Mouse (Mus musculus): ENCODE results near the gene Bag6. TPM values are rescaled to one million over a fixed set of nuclear protein-coding genes. Genes with fewer than 3 reads are reported as not detected.

The Bag6 gene
- total and polyA plus RNA-seq, 3 experiments = 140 to 252 (median 216) TPM

DNA sequence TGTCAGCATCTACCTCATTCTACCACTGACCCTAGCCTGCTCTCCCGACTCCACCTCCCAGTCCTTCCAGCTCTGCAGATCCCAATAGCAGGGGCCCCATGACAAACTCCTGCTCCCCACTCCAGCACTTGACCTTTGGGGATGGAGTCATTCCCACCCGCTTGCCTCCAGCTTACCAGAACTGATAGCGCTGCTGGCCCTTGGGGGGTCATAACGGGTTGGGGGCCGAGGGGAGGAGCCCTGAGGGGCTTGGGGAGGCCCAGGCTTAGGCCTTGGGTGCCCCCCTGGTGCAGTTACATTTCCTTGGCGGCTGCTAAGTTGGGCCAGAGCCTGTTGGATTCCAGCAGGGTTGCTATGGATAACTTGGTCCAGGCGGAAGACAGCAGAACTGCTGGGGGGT lies 19.6 kb downstream of the Bag6 start:
- no peak for TF ChIP-seq POLR2A (IDR thresholded peaks at IDR 0.05; ENCODE audit: insufficient read depth, low read depth, low read length)
- TF ChIP-seq CTCF (IDR thresholded peaks at IDR 0.05) = no peak
- TF ChIP-seq EP300 (IDR thresholded peaks at IDR 0.05; ENCODE audit: insufficient read depth, low read depth, low read length) = no peak

DNA sequence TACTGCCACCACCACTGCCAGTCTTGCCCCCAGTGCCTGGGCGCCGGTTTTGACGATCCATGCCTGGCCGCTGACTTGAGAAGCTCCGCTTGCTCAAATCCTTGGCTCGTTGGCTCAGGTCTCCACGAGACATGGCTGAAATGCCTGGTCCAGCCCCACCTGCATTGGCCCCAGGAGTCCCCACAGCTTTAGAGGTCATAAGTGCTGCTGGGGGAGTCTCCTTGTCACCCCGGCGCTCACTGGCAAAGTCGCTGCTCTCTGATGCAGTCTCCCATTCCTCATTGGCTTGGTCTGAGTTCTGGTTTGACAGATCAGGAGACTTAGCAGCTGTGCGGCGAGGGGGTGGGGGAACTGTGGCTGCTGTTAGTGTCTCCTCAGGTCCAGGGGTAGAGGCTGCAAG lies 20.5 kb downstream of the Bag6 start:
- intact Hi-C loops (cut with DNase I) = no loop called here
- Histone ChIP-seq H3K79me2 (replicated peaks; ENCODE audit: control insufficient read depth, insufficient read depth, low read length) (no peaks in the 10 kb centered on the region), H3K9ac (ENCODE audit: low read depth, low read length) (no peak overlapping the region), H3K4me3 (no peak overlapping the region), H3K36me3 (ENCODE audit: control insufficient read depth, insufficient read depth, low read length) (no peaks in the 10 kb centered on the region), H3K27me3 (ENCODE audit: control insufficient read depth, insufficient read depth, low read length) (no peaks in the 10 kb centered on the region), H3K27ac (no peak overlapping the region), H3K4me1 (ENCODE audit: control insufficient read depth, insufficient read depth, low read length) (no peaks in the 10 kb centered on the region)
- TF ChIP-seq CTCF (IDR thresholded peaks at IDR 0.05) = no peak
- TF ChIP-seq EP300 (IDR thresholded peaks at IDR 0.05; ENCODE audit: insufficient read depth, low read depth, low read length) = no peak
- no peak for TF ChIP-seq POLR2A (IDR thresholded peaks at IDR 0.05; ENCODE audit: insufficient read depth, low read depth, low read length)
- no peak for DNase-seq
- 79% methylated on average over 12 of the region's 12 CpGs for WGBS

More for the DNA sequence above, 19.6 kb downstream of the Bag6 start:
- no peak for DNase-seq
- no peak overlapping the region for H3K4me3 ChIP-seq
- H3K9ac ChIP-seq (ENCODE audit: low read depth, low read length) = no peak overlapping the region
- no peaks in the 10 kb centered on the region for H3K79me2 ChIP-seq (replicated peaks; ENCODE audit: control insufficient read depth, insufficient read depth, low read length)
- no peaks in the 10 kb centered on the region for H3K4me1 ChIP-seq (ENCODE audit: control insufficient read depth, insufficient read depth, low read length)
- WGBS = 73% methylated on average over 7 of the region's 7 CpGs
- H3K36me3 ChIP-seq (ENCODE audit: control insufficient read depth, insufficient read depth, low read length) = no peaks in the 10 kb centered on the region
- H3K27ac ChIP-seq = no peak overlapping the region
- H3K27me3 ChIP-seq (ENCODE audit: control insufficient read depth, insufficient read depth, low read length) = no peaks in the 10 kb centered on the region
- intact Hi-C loops (cut with DNase I) = no loop called here

DNA sequence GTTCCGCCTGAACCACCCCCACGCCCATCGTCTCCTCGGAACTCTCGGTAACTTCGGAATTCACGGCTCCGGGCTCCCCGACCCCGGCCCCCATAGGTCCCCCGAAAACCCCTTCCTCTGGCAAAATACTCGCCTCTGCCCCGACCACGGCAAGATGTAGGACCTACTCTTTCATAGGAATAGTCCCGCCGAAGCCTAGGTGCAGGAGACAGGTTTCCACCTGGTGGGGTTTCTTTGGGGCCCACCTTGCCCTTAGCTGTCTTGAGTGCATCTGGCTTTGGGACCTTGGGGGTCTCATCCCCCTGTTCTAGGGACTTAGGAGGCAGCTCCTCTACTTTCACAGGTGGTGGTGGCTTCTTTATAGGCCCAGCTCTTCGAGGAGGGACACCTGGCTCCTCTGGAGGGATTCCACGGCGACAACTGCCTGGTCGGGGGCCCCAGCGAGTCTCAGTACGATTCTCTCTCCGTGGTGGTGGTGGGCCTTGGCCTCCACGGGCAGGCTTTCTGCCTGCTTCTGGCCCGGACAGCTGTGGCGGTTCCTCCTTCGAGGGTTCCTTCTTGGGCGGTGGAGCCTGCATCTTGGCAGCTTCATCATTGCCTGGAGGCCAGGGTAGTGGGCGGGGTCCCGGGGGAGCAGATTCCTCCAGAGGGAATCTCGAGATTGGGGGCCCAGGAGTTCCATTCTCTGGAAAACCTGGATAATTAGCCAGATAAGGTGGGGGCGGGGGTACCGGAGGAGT lies 21.7 kb downstream of the Bag6 start:
- no peaks in the 10 kb centered on the region for H3K27me3 ChIP-seq (ENCODE audit: control insufficient read depth, insufficient read depth, low read length)
- H3K36me3 ChIP-seq (ENCODE audit: control insufficient read depth, insufficient read depth, low read length) = no peaks in the 10 kb centered on the region; the same call in 1 of the 2 replicates
- no peak overlapping the region for H3K9ac ChIP-seq (ENCODE audit: low read depth, low read length)
- H3K79me2 ChIP-seq (replicated peaks; ENCODE audit: control insufficient read depth, insufficient read depth, low read length) = peaks cover 6% of the 10 kb centered on the region; the same call in 1 of the 2 replicates
- intact Hi-C loops (cut with DNase I) = no loop called here
- no peak overlapping the region for H3K27ac ChIP-seq
- peaks cover 2% of the 10 kb centered on the region for H3K4me1 ChIP-seq (ENCODE audit: control insufficient read depth, insufficient read depth, low read length)
- DNase-seq = no peak
- TF ChIP-seq POLR2A (IDR thresholded peaks at IDR 0.05; ENCODE audit: insufficient read depth, low read depth, low read length) (no peak), EP300 (IDR thresholded peaks at IDR 0.05; ENCODE audit: insufficient read depth, low read depth, low read length) (no peak), CTCF (IDR thresholded peaks at IDR 0.05) (no peak)
- WGBS = 80% methylated on average over 33 of the region's 33 CpGs
- H3K4me3 ChIP-seq = no peak overlapping the region

DNA sequence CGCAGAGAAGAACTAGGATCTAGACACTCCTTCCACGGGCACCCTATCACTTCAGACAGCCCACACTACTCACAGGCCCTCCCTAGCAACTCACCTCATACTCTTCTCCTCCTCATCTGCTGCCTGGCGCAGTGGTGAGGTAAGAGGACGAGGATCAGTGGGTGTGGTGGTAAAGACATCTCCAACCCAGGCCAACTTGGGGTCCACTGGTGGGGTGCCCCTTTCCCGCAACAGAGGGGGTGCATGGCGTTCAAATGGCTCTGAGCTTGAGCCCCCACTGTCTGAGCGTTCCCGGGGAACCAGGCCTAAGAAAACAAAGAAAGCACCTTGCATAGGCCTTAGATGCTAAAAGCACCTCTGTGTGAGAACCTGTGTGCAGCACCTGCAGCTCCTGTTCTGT lies 22.3 kb downstream of the Bag6 start:
- peaks cover 6% of the 10 kb centered on the region; the same call in 1 of the 2 replicates for H3K79me2 ChIP-seq (replicated peaks; ENCODE audit: control insufficient read depth, insufficient read depth, low read length)
- H3K36me3 ChIP-seq (ENCODE audit: control insufficient read depth, insufficient read depth, low read length) = peaks cover 4% of the 10 kb centered on the region
- H3K27ac ChIP-seq = no peak overlapping the region
- peaks cover 5% of the 10 kb centered on the region for H3K4me1 ChIP-seq (ENCODE audit: control insufficient read depth, insufficient read depth, low read length)
- H3K9ac ChIP-seq (ENCODE audit: low read depth, low read length) = no peak overlapping the region
- H3K4me3 ChIP-seq = no peak overlapping the region
- no peak for TF ChIP-seq EP300 (IDR thresholded peaks at IDR 0.05; ENCODE audit: insufficient read depth, low read depth, low read length)
- TF ChIP-seq POLR2A (IDR thresholded peaks at IDR 0.05; ENCODE audit: insufficient read depth, low read depth, low read length) = no peak
- TF ChIP-seq CTCF (IDR thresholded peaks at IDR 0.05) = no peak
- DNase-seq = no peak
- intact Hi-C loops (cut with DNase I) = no loop called here
- 86% methylated on average over 8 of the region's 8 CpGs for WGBS
- H3K27me3 ChIP-seq (ENCODE audit: control insufficient read depth, insufficient read depth, low read length) = no peaks in the 10 kb centered on the region

DNA sequence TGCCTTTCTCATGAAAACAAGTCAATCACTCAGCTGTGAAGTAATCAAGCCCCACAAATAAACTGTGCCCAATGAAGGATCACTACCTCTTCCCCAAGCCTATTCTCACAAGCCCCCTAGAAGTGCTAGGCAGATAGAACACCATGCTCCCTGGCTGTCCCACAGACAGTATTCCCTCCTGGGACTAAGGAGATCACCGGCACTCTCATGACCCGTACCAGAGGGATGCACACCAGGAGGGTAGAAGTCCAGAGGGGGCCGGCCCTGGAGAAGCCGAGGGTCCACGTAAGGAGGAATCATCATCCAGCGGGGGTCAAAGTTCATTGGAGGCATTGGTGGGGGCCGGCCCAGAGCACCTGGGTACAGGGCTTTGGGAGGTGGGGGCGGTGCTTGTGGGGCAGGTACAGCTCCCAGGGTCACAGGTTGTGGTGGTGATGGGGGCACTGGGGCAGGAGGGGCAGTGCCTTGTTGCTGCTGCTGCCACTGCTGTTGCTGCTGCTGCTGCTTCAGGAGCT lies 22.7 kb downstream of the Bag6 start:
- intact Hi-C loops (cut with DNase I) = no loop called here
- WGBS = 92% methylated on average over 8 of the region's 8 CpGs
- peaks cover 8% of the 10 kb centered on the region for H3K36me3 ChIP-seq (ENCODE audit: control insufficient read depth, insufficient read depth, low read length)
- no peaks in the 10 kb centered on the region for H3K27me3 ChIP-seq (ENCODE audit: control insufficient read depth, insufficient read depth, low read length)
- H3K4me3 ChIP-seq = no peak overlapping the region
- no peak overlapping the region for H3K9ac ChIP-seq (ENCODE audit: low read depth, low read length)
- peaks cover 6% of the 10 kb centered on the region; the same call in 1 of the 2 replicates for H3K79me2 ChIP-seq (replicated peaks; ENCODE audit: control insufficient read depth, insufficient read depth, low read length)
- no peak for TF ChIP-seq CTCF (IDR thresholded peaks at IDR 0.05)
- no peak for TF ChIP-seq POLR2A (IDR thresholded peaks at IDR 0.05; ENCODE audit: insufficient read depth, low read depth, low read length)
- no peak for TF ChIP-seq EP300 (IDR thresholded peaks at IDR 0.05; ENCODE audit: insufficient read depth, low read depth, low read length)
- peaks cover 9% of the 10 kb centered on the region for H3K4me1 ChIP-seq (ENCODE audit: control insufficient read depth, insufficient read depth, low read length)
- DNase-seq = no peak
- H3K27ac ChIP-seq = no peak overlapping the region
